Mouse (Mus musculus) bone marrow macrophage, adult 2 months (primary cell): ENCODE data around the gene Slc1a3.

Experiments
- CTCF ChIP-seq: IDR thresholded peaks from 2 replicates; pipeline ENCODE4 v1.5.1; 2012; ENCODE audit warnings: low read depth, mild to moderate bottlenecking, low read length, moderate library complexity
- POLR2A ChIP-seq: IDR thresholded peaks from 2 replicates; pipeline ENCODE4 v1.6.1; 2012; ENCODE audit warnings: mild to moderate bottlenecking, low read depth, low read length, borderline replicate concordance

DNA sequence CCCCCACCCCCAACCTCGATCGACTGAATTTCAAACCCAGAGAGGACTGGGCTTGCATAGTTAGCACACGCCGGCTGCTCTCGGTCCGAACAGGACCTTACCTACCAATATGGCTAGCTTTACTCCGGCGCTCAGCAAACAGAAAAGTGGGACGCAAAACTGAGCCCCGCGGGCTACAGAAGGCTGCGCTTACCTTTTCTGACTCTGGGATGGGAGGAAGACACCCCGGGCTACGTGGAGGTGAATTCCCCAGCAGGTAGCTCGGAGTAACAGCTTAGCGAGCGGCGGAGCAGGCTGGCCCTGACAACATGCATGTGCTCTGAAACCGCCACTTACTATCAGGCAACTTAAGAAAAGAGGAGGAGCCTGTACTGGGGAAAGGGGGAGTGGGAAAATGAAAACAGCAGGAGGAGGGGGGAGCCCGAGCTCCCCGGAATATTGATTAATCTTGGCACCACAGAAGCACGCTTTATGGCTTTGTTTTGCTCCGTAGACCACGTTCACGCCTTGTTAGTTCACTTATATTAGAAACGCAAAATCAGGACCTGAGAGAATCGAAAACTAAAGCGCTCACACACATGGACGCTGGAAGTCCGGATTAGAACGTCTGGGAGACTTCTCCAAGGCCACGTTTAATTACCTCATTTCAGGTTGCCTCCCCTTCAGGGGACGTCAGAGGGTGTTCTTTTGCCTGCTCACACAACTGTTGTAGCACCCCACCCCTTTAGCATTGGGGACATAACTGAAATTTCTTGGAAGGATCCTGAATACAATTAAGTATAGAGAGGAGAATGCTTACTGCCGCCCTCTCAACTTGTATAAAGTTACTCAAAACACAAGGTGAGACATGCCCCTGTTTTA is at the start of gene Slc1a3:
- TF ChIP-seq POLR2A (no peak), CTCF (no peak)
